Mouse (Mus musculus): ENCODE results near the gene Gnai2. TPM values are rescaled to one million over a fixed set of nuclear protein-coding genes. Genes with fewer than 3 reads are reported as not detected.
"Not testable (repeated sequence)": the region's sequence is repeated elsewhere in the genome, so short reads cannot be mapped to it uniquely, and the experiment has no call there.

Gene Gnai2
- polyA plus RNA-seq (2012; rRNA removed) (94.3 and 124 TPM in 2 replicates), polyA plus RNA-seq (2014; fragmentation: Nextera tagmentation; extraction: Ambion mirVana) (137 and 138 TPM in 2 replicates)

GRCm38 (mm10) chr9:107635279-107636028, at the start of gene Gnai2:
TSS of gene Gnai2 (minus strand) at chr9:107635367.
- no peaks in the 10 kb centered on the region for H3K9me3 ChIP-seq (ENCODE audit: control insufficient read depth, low read length)
- peak; percentile 93 for ATAC-seq (ENCODE audit: insufficient read depth)

DNA sequence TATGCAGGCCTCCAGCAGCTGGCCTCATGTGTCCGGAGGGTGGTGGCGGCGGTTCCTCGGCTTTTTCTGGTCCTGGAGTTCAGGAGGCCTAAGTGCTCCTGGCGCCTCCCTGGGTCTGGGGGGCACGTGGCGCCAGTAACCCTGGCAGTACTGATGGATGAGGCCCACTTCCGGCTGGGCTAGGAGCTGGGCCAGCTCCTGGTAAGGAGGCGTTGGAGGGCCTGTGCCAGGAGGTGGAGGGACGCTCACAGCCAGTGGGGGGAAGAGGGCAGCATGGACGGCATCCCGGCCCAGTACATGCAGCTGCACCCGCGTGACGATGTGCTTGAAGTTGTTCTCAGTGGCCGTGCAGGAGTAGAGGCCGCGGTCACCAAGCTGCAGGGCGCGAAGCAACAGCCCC, 47.2 kb upstream of the Gnai2 start:
- Histone ChIP-seq H3K4me1 (replicated peaks; ENCODE audit: control insufficient read depth in 2 of 2, insufficient read depth in 2 of 2, low read length in 1 of 2) (no peaks in the 10 kb centered on the region), H3K9ac (replicated peaks) (no peak overlapping the region), H3K27me3 (ENCODE audit: control insufficient read depth, insufficient read depth, low read length) (peaks cover 5% of the 10 kb centered on the region), H3K4me3 (ENCODE audit: insufficient read depth in 1 of 2, low read depth in 2 of 2, low read length in 2 of 2) (no peak overlapping the region), H3K4me2 (ENCODE audit: low read depth) (no peak overlapping the region), H3K9me3 (ENCODE audit: control insufficient read depth, low read length) (no peaks in the 10 kb centered on the region), H3K36me3 (replicated peaks; ENCODE audit: control insufficient read depth, insufficient read depth, low read depth) (no peaks in the 10 kb centered on the region), H3K27ac (no peak overlapping the region)
- DNase-seq (ENCODE audit: low read depth in 3 of 3, low spot score in 3 of 3) (no peak), ATAC-seq (ENCODE audit: insufficient read depth) (no peak)
- 80% methylated on average over 20 of the region's 20 CpGs for WGBS (ENCODE audit: insufficient replicate concordance)
- TF ChIP-seq EP300 (IDR thresholded peaks at IDR 0.05; ENCODE audit: low read depth) = no peak
- no peak for TF ChIP-seq CTCF (IDR thresholded peaks at IDR 0.05; ENCODE audit: low read depth)

More at GRCm38 (mm10) chr9:107635279-107636028, at the start of gene Gnai2:
- Histone ChIP-seq H3K4me2 (ENCODE audit: low read depth) (peak within 1 kb of the TSS; percentile 96), H3K36me3 (replicated peaks; ENCODE audit: control insufficient read depth, insufficient read depth, low read depth) (no peaks in the 10 kb centered on the region), H3K4me3 (ENCODE audit: insufficient read depth in 1 of 2, low read depth in 2 of 2, low read length in 2 of 2) (peak within 1 kb of the TSS; percentile 72 to 92), H3K27ac (peak within 1 kb of the TSS; percentile 74), H3K4me1 (replicated peaks; ENCODE audit: control insufficient read depth in 2 of 2, insufficient read depth in 2 of 2, low read length in 1 of 2) (peaks cover 20 to 24% of the 10 kb centered on the region in 2 experiments), H3K9ac (replicated peaks) (peak within 1 kb of the TSS; percentile 91), H3K27me3 (ENCODE audit: control insufficient read depth, insufficient read depth, low read length) (no peaks in the 10 kb centered on the region)
- 2% methylated on average over 38 of the region's 38 CpGs for WGBS (ENCODE audit: insufficient replicate concordance)
- peak; percentile 97 to 98 (median 97) for DNase-seq (ENCODE audit: low read depth in 3 of 3, low spot score in 3 of 3)
- TF ChIP-seq EP300 (IDR thresholded peaks at IDR 0.05; ENCODE audit: low read depth) = no peak
- TF ChIP-seq CTCF (IDR thresholded peaks at IDR 0.05; ENCODE audit: low read depth) = peak; percentile 19; the same call in 1 of the 2 replicates

- ATAC-seq (ENCODE audit: insufficient read depth) (no peak), DNase-seq (ENCODE audit: low read depth in 3 of 3, low spot score in 3 of 3) (no peak)
- no peaks in the 10 kb centered on the region for H3K9me3 ChIP-seq (ENCODE audit: control insufficient read depth, low read length)
- peaks cover 31% of the 10 kb centered on the region for H3K27me3 ChIP-seq (ENCODE audit: control insufficient read depth, insufficient read depth, low read length)
- no peak within 1 kb of the TSS for H3K9ac ChIP-seq (replicated peaks)
- H3K4me2 ChIP-seq (ENCODE audit: low read depth) = no peak within 1 kb of the TSS
- H3K4me1 ChIP-seq (replicated peaks; ENCODE audit: control insufficient read depth in 2 of 2, insufficient read depth in 2 of 2, low read length in 1 of 2) = peaks cover 0 to 7% of the 10 kb centered on the region in 2 experiments; a peak in 2 of 4 replicates
- TF ChIP-seq CTCF (IDR thresholded peaks at IDR 0.05; ENCODE audit: low read depth) = no peak
- no peak for TF ChIP-seq EP300 (IDR thresholded peaks at IDR 0.05; ENCODE audit: low read depth)
- WGBS (ENCODE audit: insufficient replicate concordance) = 27% methylated on average over 5 of the region's 5 CpGs
- no peaks in the 10 kb centered on the region for H3K36me3 ChIP-seq (replicated peaks; ENCODE audit: control insufficient read depth, insufficient read depth, low read depth)
- no peak within 1 kb of the TSS for H3K27ac ChIP-seq
- H3K4me3 ChIP-seq (ENCODE audit: insufficient read depth in 1 of 2, low read depth in 2 of 2, low read length in 2 of 2) = no peak within 1 kb of the TSS
Observed at GRCm38 (mm10) chr9:107679501-107679900, 44.3 kb upstream of the Gnai2 start, which contains the start of gene Gnat1. TSS of gene Gnat1 (minus strand) at chr9:107679712.

- peaks cover 33% of the 10 kb centered on the region for H3K27me3 ChIP-seq (ENCODE audit: control insufficient read depth, insufficient read depth, low read length)
Observed at GRCm38 (mm10) chr9:107678861-107679260, 43.7 kb upstream of the Gnai2 start.

GRCm38 (mm10) chr9:107677819-107678526, 42.8 kb upstream of the Gnai2 start:
- H3K4me2 ChIP-seq (ENCODE audit: low read depth); H3K36me3 ChIP-seq (replicated peaks; ENCODE audit: control insufficient read depth, insufficient read depth, low read depth); H3K4me3 ChIP-seq (ENCODE audit: insufficient read depth in 1 of 2, low read depth in 2 of 2, low read length in 2 of 2); H3K27ac ChIP-seq; H3K9me3 ChIP-seq (ENCODE audit: control insufficient read depth, low read length); H3K4me1 ChIP-seq (replicated peaks; ENCODE audit: control insufficient read depth in 2 of 2, insufficient read depth in 2 of 2, low read length in 1 of 2); H3K9ac ChIP-seq (replicated peaks); ATAC-seq (ENCODE audit: insufficient read depth): not testable (repeated sequence)
- H3K27me3 ChIP-seq (ENCODE audit: control insufficient read depth, insufficient read depth, low read length) = peaks cover 33% of the 10 kb centered on the region
- WGBS (ENCODE audit: insufficient replicate concordance) = 35% methylated on average over 14 of the region's 14 CpGs
- TF ChIP-seq CTCF (IDR thresholded peaks at IDR 0.05; ENCODE audit: low read depth) = peak; percentile 72
- DNase-seq (ENCODE audit: low read depth in 3 of 3, low spot score in 3 of 3) = peak; percentile 49 to 56 (median 55)

More at GRCm38 (mm10) chr9:107678861-107679260, 43.7 kb upstream of the Gnai2 start:
- Histone ChIP-seq H3K36me3 (replicated peaks; ENCODE audit: control insufficient read depth, insufficient read depth, low read depth) (no peaks in the 10 kb centered on the region), H3K9ac (replicated peaks) (no peak overlapping the region), H3K9me3 (ENCODE audit: control insufficient read depth, low read length) (no peaks in the 10 kb centered on the region), H3K4me2 (ENCODE audit: low read depth) (no peak overlapping the region), H3K4me3 (ENCODE audit: insufficient read depth in 1 of 2, low read depth in 2 of 2, low read length in 2 of 2) (no peak overlapping the region), H3K4me1 (replicated peaks; ENCODE audit: control insufficient read depth in 2 of 2, insufficient read depth in 2 of 2, low read length in 1 of 2) (peaks cover 0 to 7% of the 10 kb centered on the region in 2 experiments; a peak in 2 of 4 replicates), H3K27ac (no peak overlapping the region)
- ATAC-seq (ENCODE audit: insufficient read depth) (no peak), DNase-seq (ENCODE audit: low read depth in 3 of 3, low spot score in 3 of 3) (no peak)
- TF ChIP-seq CTCF (IDR thresholded peaks at IDR 0.05; ENCODE audit: low read depth) (no peak), EP300 (IDR thresholded peaks at IDR 0.05; ENCODE audit: low read depth) (no peak)
- 68% methylated on average over 2 of the region's 2 CpGs for WGBS (ENCODE audit: insufficient replicate concordance)
